Mouse (Mus musculus) kidney, embryonic 14.5 days (tissue): Measurements from ENCODE around the gene Elk4. TPM values are rescaled to one million over a fixed set of nuclear protein-coding genes. Genes with fewer than 3 reads are reported as not detected.

Experiments
- ATAC-seq: fragments of 200-750 bp; cut with Nextera tagmentation; 2 replicates; pipeline ENCODE4 v1.8.0; 2017; ENCODE audit warnings: moderate number of reproducible peaks, mild to moderate bottlenecking, moderate TSS enrichment, moderate library complexity; ENCODE audit not compliant: low FRiP score, low TSS enrichment
- H3K27ac ChIP-seq: fragments of 300-500 bp; sonication (generic); 2 replicates; pipeline ENCODE4 v1.5.1; 2014; ENCODE audit warnings: low read depth, mild to moderate bottlenecking, low read length, moderate library complexity, mixed read lengths
- H3K27me3 ChIP-seq: fragments of 300-500 bp; sonication (generic); 2 replicates; pipeline ENCODE4 v1.6.1; 2014; ENCODE audit warnings: mild to moderate bottlenecking, low read length; ENCODE audit not compliant: control insufficient read depth, insufficient read depth
- H3K36me3 ChIP-seq: fragments of 300-500 bp; sonication (generic); 2 replicates; pipeline ENCODE4 v1.6.1; 2014; ENCODE audit warnings: low read length, mixed read lengths; ENCODE audit not compliant: control insufficient read depth, insufficient read depth
- H3K4me1 ChIP-seq: fragments of 300-500 bp; sonication (generic); 2 replicates; pipeline ENCODE4 v1.6.1; 2014; ENCODE audit warnings: low read length, mixed read lengths; ENCODE audit not compliant: control insufficient read depth, insufficient read depth
- H3K4me2 ChIP-seq: fragments of 300-500 bp; sonication (generic); replicated peaks from 2 replicates; pipeline ENCODE4 v1.6.1; 2014; ENCODE audit warnings: low read depth, mild to moderate bottlenecking, low read length
- H3K4me3 ChIP-seq: fragments of 300-500 bp; sonication (generic); 2 replicates; pipeline ENCODE4 v1.5.1; 2014; ENCODE audit warnings: mild to moderate bottlenecking, low read length
- H3K9ac ChIP-seq: fragments of 300-500 bp; sonication (generic); 2 replicates; pipeline ENCODE4 v1.6.1; 2014; ENCODE audit warnings: low read depth, mild to moderate bottlenecking, low read length, moderate library complexity
- H3K9me3 ChIP-seq: fragments of 300-500 bp; sonication (generic); 2 replicates; pipeline ENCODE4 v1.6.1; 2016; ENCODE audit warnings: low read length; ENCODE audit not compliant: control insufficient read depth
- WGBS: fragments of 180-500 bp; shearing (Covaris S2); extraction: QIAGEN DNeasy Blood & Tissue Kit; methylation state at CpG from one replicate; pipeline ENCODE4 v1.1.7; 2014; 5-methylcytosine and 5-hydroxymethylcytosine counted together
- polyA plus RNA-seq: library from polyadenylated mRNA; unstranded; fragments of >200 nt; fragmentation: Nextera tagmentation; extraction: Ambion mirVana; gene quantifications from 2 replicates; pipeline ENCODE4 v1.2.1, GENCODE M21; 2014

Gene Elk4
- polyA plus RNA-seq = 35.4 and 37.3 TPM in 2 replicates

- H3K9ac ChIP-seq = peak within 1 kb of the TSS; percentile 96
- H3K4me3 ChIP-seq = peak within 1 kb of the TSS; percentile 84
- ATAC-seq = peak; percentile 93
- no peaks in the 10 kb centered on the region for H3K9me3 ChIP-seq
- peak within 1 kb of the TSS; percentile 71 for H3K4me2 ChIP-seq
- H3K36me3 ChIP-seq = no peaks in the 10 kb centered on the region
- H3K27me3 ChIP-seq = no peaks in the 10 kb centered on the region
- peaks cover 12% of the 10 kb centered on the region for H3K4me1 ChIP-seq
- peak within 1 kb of the TSS; percentile 99 for H3K27ac ChIP-seq
- WGBS = 0% methylated on average over 47 of the region's 61 CpGs
Measured at GRCm38 (mm10) chr1:132007282-132007815, at the start of gene Elk4. Elk4 (plus strand) TSS chr1:132007607.

DNA sequence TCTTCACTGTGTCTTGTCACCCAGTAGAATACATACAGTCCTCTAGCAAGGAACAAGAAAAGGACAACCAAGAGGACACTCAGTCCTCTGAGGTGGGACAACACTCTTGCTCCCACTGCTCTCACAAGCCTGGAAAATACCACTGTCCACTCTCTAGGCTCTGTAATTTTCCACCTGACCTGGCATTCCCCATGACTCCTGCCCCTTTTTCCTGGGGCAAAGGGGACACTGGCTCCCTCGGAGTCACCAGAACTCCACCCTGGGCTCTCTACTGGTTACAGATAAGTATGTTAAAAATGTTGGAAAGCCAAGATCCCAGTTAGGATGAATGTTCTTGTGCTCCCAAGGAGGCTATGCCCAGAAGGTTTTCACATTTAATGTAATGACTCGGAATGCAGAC lies 46.4 kb upstream of the Elk4 start:
- no peaks in the 10 kb centered on the region for H3K36me3 ChIP-seq
- H3K9me3 ChIP-seq = no peaks in the 10 kb centered on the region
- H3K27ac ChIP-seq = no peak overlapping the region
- peaks cover 4% of the 10 kb centered on the region; the same call in 1 of the 2 replicates for H3K4me1 ChIP-seq
- no peak overlapping the region for H3K9ac ChIP-seq
- ATAC-seq = no peak
- 58% methylated on average over 2 of the region's 2 CpGs for WGBS
- H3K4me3 ChIP-seq = no peak overlapping the region
- no peak overlapping the region for H3K4me2 ChIP-seq
- peaks cover 2% of the 10 kb centered on the region; the same call in 1 of the 2 replicates for H3K27me3 ChIP-seq

DNA sequence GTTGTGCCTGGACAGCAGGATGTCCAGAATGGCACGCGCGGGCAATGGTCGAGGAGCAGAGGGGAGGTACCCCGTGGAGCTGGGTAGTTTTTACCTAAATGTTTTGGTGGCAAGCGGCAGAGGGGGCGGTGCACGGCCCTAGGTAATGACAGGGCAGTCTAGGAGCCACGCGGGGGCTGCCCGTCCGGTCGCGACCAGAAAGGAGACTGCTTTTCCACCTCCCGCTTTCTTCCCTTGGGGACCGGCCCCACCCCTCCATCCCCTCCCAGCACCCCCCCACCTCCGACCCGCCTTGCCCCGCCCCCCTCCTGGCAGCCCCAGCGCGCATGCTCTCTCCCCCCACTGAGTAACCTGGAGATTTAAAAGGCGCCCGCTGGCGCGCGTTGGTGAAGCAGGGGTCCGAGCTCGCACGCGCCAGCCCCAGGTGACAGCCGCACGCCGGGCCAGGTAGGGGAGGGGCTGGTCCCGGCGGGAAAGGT lies 44.8 kb upstream of the Elk4 start, which contains the start of gene Slc45a3:
TSS of gene Slc45a3 (plus strand) at position 362 of the 479 bp plus-strand sequence.
- H3K36me3 ChIP-seq = no peaks in the 10 kb centered on the region
- H3K27ac ChIP-seq = peak within 1 kb of the TSS; percentile 42; the same call in 1 of the 2 replicates
- peak within 1 kb of the TSS; percentile 99 for H3K4me2 ChIP-seq
- ATAC-seq = peak; percentile 85
- H3K9me3 ChIP-seq = no peaks in the 10 kb centered on the region
- H3K4me1 ChIP-seq = peaks cover 11% of the 10 kb centered on the region
- H3K27me3 ChIP-seq = peaks cover 8% of the 10 kb centered on the region
- under 1% methylated on average over 34 of the region's 35 CpGs for WGBS
- peak within 1 kb of the TSS; percentile 82 for H3K4me3 ChIP-seq
- H3K9ac ChIP-seq = peak within 1 kb of the TSS; percentile 81

- H3K4me2 ChIP-seq = peak overlapping the region; percentile 99
- H3K4me3 ChIP-seq = peak overlapping the region; percentile 82
- under 1% methylated on average over 72 of the region's 76 CpGs for WGBS
- H3K4me1 ChIP-seq = peaks cover 11% of the 10 kb centered on the region
- peaks cover 8% of the 10 kb centered on the region for H3K27me3 ChIP-seq
- peak overlapping the region; percentile 42; the same call in 1 of the 2 replicates for H3K27ac ChIP-seq
- H3K9ac ChIP-seq = peak overlapping the region; percentile 81
- no peaks in the 10 kb centered on the region for H3K9me3 ChIP-seq
- peak; percentile 33 for ATAC-seq
- H3K36me3 ChIP-seq = no peaks in the 10 kb centered on the region
Measured at GRCm38 (mm10) chr1:131963085-131963951, 44.1 kb upstream of the Elk4 start.

DNA sequence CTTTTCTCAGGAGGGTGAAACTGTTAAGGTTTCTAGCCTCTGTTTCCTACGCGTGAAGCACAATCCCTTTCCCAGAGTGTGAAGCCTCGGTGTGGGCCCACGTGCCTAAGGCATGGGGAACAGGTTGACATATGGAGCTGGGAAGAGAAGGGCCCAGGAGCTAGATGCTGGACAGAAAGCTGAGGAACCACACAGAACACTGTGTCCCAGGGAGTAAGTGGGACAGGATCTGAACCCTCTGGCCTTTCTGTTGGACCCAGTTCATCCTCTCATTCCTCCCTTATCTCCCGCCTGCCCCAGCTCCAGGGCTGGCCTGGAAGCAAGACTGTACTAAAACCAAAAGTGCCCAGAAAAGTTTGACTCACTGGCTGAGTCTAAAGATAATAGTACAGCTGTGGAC lies 43.3 kb upstream of the Elk4 start:
- H3K4me1 ChIP-seq = peaks cover 15% of the 10 kb centered on the region
- H3K9ac ChIP-seq = 0 out of 2 replicates have a peak overlapping the region, but pooled peaks have one; percentile 81
- WGBS = 37% methylated on average over 5 of the region's 5 CpGs
- H3K36me3 ChIP-seq = no peaks in the 10 kb centered on the region
- H3K27me3 ChIP-seq = peaks cover 11% of the 10 kb centered on the region
- H3K4me2 ChIP-seq = peak overlapping the region; percentile 99
- no peak for ATAC-seq
- H3K27ac ChIP-seq = no peak overlapping the region
- no peaks in the 10 kb centered on the region for H3K9me3 ChIP-seq
- H3K4me3 ChIP-seq = no peak overlapping the region; the same call in 1 of the 2 replicates

DNA sequence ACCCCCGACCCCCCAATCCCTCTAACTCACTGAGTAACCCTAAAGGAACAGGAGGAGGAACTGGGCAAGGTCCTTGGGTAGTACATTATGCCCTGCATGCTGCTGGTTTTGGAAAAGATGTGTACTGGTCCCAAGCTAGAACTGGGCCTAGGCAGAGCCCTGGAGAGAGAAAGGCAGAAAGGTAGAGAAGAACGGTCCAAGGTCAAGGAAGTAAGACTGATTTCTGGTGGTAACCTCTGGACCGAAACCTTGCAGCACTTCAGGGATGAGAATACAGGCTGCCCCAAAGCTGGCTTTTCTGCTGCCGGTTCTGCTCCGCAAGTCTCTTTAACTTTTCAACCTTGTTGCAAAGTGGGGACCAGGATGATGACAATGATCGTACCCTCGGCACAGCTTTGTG lies 42.8 kb upstream of the Elk4 start:
- Histone ChIP-seq H3K4me3 (no peak overlapping the region), H3K9ac (no peak overlapping the region), H3K27ac (no peak overlapping the region), H3K36me3 (no peaks in the 10 kb centered on the region), H3K4me2 (peak overlapping the region; percentile 99; the same call in 1 of the 2 replicates), H3K4me1 (peaks cover 16% of the 10 kb centered on the region), H3K9me3 (no peaks in the 10 kb centered on the region), H3K27me3 (peaks cover 11% of the 10 kb centered on the region)
- WGBS = 71% methylated on average over 7 of the region's 7 CpGs
- ATAC-seq = no peak

DNA sequence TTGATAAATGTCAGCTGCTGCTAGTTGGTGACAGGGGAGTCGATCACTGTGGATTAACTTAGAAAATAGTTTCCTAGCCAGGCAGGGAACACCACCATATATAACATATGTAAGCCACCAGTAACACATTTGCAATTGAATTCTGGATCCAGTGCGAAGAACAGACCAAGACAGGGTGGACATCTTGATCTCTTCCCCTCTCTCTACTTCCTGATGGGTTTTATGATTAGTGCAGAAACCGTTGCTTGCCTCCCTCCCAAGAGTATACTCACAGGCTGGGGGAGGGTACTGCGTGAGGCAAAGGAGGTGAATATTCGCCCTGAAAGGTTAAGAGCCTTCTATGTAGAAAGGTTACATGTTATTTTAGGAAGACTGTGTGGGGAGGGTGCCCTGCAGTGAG lies 41.6 kb upstream of the Elk4 start:
- Histone ChIP-seq H3K9ac (no peak overlapping the region), H3K27ac (no peak overlapping the region), H3K27me3 (peaks cover 11% of the 10 kb centered on the region), H3K4me2 (no peak overlapping the region), H3K36me3 (no peaks in the 10 kb centered on the region), H3K4me3 (no peak overlapping the region), H3K9me3 (no peaks in the 10 kb centered on the region), H3K4me1 (peaks cover 23% of the 10 kb centered on the region)
- 32% methylated on average over 5 of the region's 5 CpGs for WGBS
- no peak for ATAC-seq

DNA sequence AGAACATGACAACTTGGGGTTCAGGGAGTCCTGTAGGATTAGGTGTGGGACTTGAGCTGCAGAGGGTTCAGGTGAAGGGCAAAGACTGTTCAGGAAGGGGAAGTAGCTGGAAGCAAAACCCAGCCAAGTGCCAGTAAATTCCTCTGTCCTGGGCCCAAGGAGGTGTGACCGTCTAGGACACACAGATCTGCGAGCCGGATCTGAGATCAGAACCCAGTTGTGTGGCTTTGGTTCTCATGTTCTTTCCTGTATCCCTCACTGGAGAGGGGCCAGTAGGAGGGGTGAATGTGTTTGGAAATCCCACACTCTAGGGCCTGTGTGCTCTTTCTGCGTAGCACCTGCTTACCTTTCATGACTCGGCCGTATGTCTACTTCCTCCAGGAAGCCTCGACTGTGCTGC lies 40.1 kb upstream of the Elk4 start:
- H3K4me1 ChIP-seq = peaks cover 39% of the 10 kb centered on the region
- no peaks in the 10 kb centered on the region for H3K9me3 ChIP-seq
- no peak overlapping the region for H3K4me3 ChIP-seq
- no peak overlapping the region for H3K27ac ChIP-seq
- WGBS = 54% methylated on average over 7 of the region's 7 CpGs
- H3K9ac ChIP-seq = no peak overlapping the region
- no peak overlapping the region for H3K4me2 ChIP-seq
- peaks cover 11% of the 10 kb centered on the region for H3K27me3 ChIP-seq
- ATAC-seq = no peak
- H3K36me3 ChIP-seq = no peaks in the 10 kb centered on the region

DNA sequence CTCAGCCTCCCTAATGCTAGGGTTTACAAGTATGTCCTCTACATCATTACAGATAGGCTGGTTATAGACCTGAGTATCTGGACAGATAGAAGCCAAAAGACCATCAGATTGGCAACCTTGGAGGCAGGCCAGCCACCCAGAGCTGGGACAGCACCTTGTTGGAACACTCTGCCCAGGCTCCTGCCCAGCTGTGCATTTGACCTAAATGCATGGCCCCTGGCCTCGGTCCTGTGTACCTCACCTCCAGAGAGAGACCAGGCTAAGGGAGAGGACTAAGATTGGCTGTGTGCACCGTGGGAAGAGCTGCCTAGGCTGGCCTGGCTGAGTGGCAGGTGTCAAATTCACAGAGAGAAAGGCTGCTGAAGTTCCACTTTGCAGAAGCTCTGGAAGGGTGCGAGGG lies 38.9 kb upstream of the Elk4 start:
- H3K4me1 ChIP-seq = peaks cover 46% of the 10 kb centered on the region
- no peak for ATAC-seq
- WGBS = 35% methylated on average over 3 of the region's 3 CpGs

More for the DNA sequence above, 38.9 kb upstream of the Elk4 start:
- H3K9me3 ChIP-seq = no peaks in the 10 kb centered on the region
- no peak overlapping the region for H3K9ac ChIP-seq
- no peak overlapping the region for H3K27ac ChIP-seq
- no peak overlapping the region for H3K4me2 ChIP-seq
- no peak overlapping the region for H3K4me3 ChIP-seq
- no peaks in the 10 kb centered on the region for H3K36me3 ChIP-seq
- peaks cover 11% of the 10 kb centered on the region for H3K27me3 ChIP-seq
